Mouse (Mus musculus) urinary bladder, postnatal 4 days (tissue): ENCODE data around the gene Adgrf4.

Source experiments
- DNase-seq, 2 experiments: peaks; one replicate each; pipeline ENCODE4 v3.0.0; 2021 to 2022; ENCODE audit warnings: low spot score in 2 of 2

Adgrf4 gene

GRCm38 (mm10) chr17:42692136-42692535 lies at the start of gene Adgrf4:
Adgrf4 (minus strand) TSS chr17:42692284.
- no peak for DNase-seq

- DNase-seq = no peak
Observed at GRCm38 (mm10) chr17:42741801-42742217, 49.7 kb upstream of the Adgrf4 start, which contains the start of gene Adgrf2. Adgrf2 (minus strand) TSS chr17:42742179.

GRCm38 (mm10) chr17:42738794-42739193 lies 46.7 kb upstream of the Adgrf4 start:
- DNase-seq = no peak

GRCm38 (mm10) chr17:42717161-42717560 lies 25.1 kb upstream of the Adgrf4 start:
- no peak for DNase-seq

GRCm38 (mm10) chr17:42714991-42715390 lies 22.9 kb upstream of the Adgrf4 start:
- DNase-seq = no peak

- no peak for DNase-seq
Observed at GRCm38 (mm10) chr17:42710717-42711116, 18.6 kb upstream of the Adgrf4 start.

GRCm38 (mm10) chr17:42705611-42706010 lies 13.5 kb upstream of the Adgrf4 start:
- DNase-seq = no peak

- no peak for DNase-seq
Observed at GRCm38 (mm10) chr17:42702198-42702597, 10.1 kb upstream of the Adgrf4 start.

- DNase-seq = no peak
Observed at GRCm38 (mm10) chr17:42694730-42695129, 2.6 kb upstream of the Adgrf4 start.

GRCm38 (mm10) chr17:42690531-42690930 lies 1.6 kb downstream of the Adgrf4 start:
- DNase-seq = no peak

- DNase-seq = no peak
Observed at GRCm38 (mm10) chr17:42658634-42659422, 33.3 kb downstream of the Adgrf4 start.

GRCm38 (mm10) chr17:42643416-42643815 lies 48.7 kb downstream of the Adgrf4 start:
- DNase-seq = no peak

- no peak for DNase-seq
Observed at GRCm38 (mm10) chr17:42630206-42630605, 61.9 kb downstream of the Adgrf4 start.

- DNase-seq = no peak
Observed at GRCm38 (mm10) chr17:42613043-42613737, 78.9 kb downstream of the Adgrf4 start.

- DNase-seq = no peak
Observed at GRCm38 (mm10) chr17:42611295-42611694, 80.8 kb downstream of the Adgrf4 start, which contains the start of gene Opn5. Opn5 (minus strand) TSS chr17:42611395.

GRCm38 (mm10) chr17:42608270-42608669 lies 83.8 kb downstream of the Adgrf4 start:
- DNase-seq = no peak
